Mouse (Mus musculus): ENCODE data around the gene Ddb1.

DNA sequence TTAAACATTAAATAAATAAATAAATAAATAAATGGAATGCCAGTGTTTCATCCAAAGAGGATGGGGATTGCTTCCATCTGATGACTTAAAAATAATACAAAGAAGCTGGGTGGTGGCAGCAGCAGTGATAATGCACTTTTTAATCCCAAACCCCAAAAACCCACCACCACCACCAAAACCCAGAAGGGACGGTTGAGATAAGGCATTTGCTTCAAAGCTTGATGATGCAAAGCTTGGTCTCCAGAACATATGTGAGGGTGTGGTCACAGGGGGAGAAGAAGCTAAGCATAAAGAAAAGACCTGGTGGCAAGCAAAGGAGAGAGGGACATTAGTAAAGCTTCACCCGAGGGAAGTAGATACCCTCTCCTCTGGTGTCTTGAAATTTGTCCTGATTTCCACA lies 56.8 kb downstream of the Ddb1 start:
- TF ChIP-seq POLR2A (IDR thresholded peaks at IDR 0.05; ENCODE audit: extremely low read depth, insufficient read depth, low read length): no peak
- no peak for TF ChIP-seq CTCF (IDR thresholded peaks at IDR 0.05; ENCODE audit: low read depth, low read length)
